Mouse (Mus musculus): ENCODE measurements at regions not wholly inside any gene's neighbourhood (a gene's known extent, or its start where the extent isn't known, plus 50 kb on each side); places are given as distances from the start of the nearest gene placed in this dataset.

DNA sequence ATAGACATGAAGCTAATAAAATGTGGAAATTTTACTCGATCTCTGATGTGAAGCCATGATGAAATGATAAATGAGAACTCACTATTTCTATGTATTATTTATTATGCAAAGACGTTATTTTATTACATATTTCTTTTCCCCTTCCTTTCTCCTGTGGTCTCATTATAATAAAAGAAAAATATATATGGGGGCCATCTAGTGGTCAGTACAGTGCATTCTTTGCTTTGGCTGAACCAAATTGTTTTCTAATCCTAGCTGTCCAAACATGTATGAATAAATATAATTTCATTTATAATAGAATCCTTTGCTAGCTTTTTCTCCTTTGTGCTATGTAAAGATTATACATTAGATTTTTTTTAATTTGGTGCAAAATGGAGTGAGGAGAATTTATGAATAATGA, 403.7 kb upstream of the Htr2c start:
- TF ChIP-seq POLR2A (IDR thresholded peaks at IDR 0.05; ENCODE audit: borderline replicate concordance, extremely low read depth, insufficient read depth, insufficient read length, poor library complexity, severe bottlenecking) (no peak), CTCF (IDR thresholded peaks at IDR 0.05; ENCODE audit: borderline replicate concordance, extremely low read depth, insufficient read depth, insufficient read length) (no peak)

Data from brain, embryonic 14.5 days (tissue).